Mouse (Mus musculus) midbrain, embryonic 14.5 days (tissue): ENCODE measurements around the gene Tnk2. TPM values are rescaled to one million over a fixed set of nuclear protein-coding genes. Genes with fewer than 3 reads are reported as not detected.

Source experiments
- ATAC-seq: fragments of 200-750 bp; cut with Nextera tagmentation; 2 replicates; pipeline ENCODE4 v1.8.0; 2017; ENCODE audit warnings: moderate number of reproducible peaks, moderate library complexity; ENCODE audit not compliant: low FRiP score, low TSS enrichment
- DNase-seq: peaks from one replicate; pipeline ENCODE4 v3.0.0-alpha.2; 2015
- H3K27ac ChIP-seq: fragments of 300-500 bp; sonication (generic); replicated peaks from 2 replicates; pipeline ENCODE4 v1.5.1; 2014; ENCODE audit warnings: mild to moderate bottlenecking, low read depth, low read length, moderate library complexity
- H3K27me3 ChIP-seq: fragments of 300-500 bp; sonication (generic); 2 replicates; pipeline ENCODE4 v1.6.1; 2014; ENCODE audit warnings: low read length, control low read depth, mixed read lengths; ENCODE audit not compliant: control insufficient read depth, insufficient read depth
- H3K36me3 ChIP-seq: fragments of 300-500 bp; sonication (generic); 2 replicates; pipeline ENCODE4 v1.6.1; 2014; ENCODE audit warnings: low read length, control low read depth; ENCODE audit not compliant: control insufficient read depth, insufficient read depth
- H3K4me1 ChIP-seq: fragments of 300-500 bp; sonication (generic); 2 replicates; pipeline ENCODE4 v1.6.1; 2014; ENCODE audit warnings: mild to moderate bottlenecking, antibody characterized with exemption, low read length, control low read depth; ENCODE audit not compliant: control insufficient read depth, insufficient read depth
- H3K4me2 ChIP-seq: fragments of 300-500 bp; sonication (generic); 2 replicates; pipeline ENCODE4 v1.6.1; 2014; ENCODE audit warnings: mild to moderate bottlenecking, low read length, moderate library complexity
- H3K4me3 ChIP-seq: fragments of 300-500 bp; sonication (generic); replicated peaks from 2 replicates; pipeline ENCODE4 v1.5.1; 2014; ENCODE audit warnings: low read depth, low read length
- H3K9ac ChIP-seq: fragments of 300-500 bp; sonication (generic); replicated peaks from 2 replicates; pipeline ENCODE4 v1.6.1; 2014; ENCODE audit warnings: mild to moderate bottlenecking, low read length, moderate library complexity
- H3K9me3 ChIP-seq: fragments of 300-500 bp; sonication (generic); 2 replicates; pipeline ENCODE4 v1.6.1; 2016; ENCODE audit warnings: low read length, control low read depth, mixed read lengths; ENCODE audit not compliant: control insufficient read depth
- WGBS: fragments of 180-500 bp; shearing (Covaris S2); extraction: QIAGEN DNeasy Blood & Tissue Kit; methylation state at CpG from one replicate; pipeline ENCODE4 v1.1.7; 2014; 5-methylcytosine and 5-hydroxymethylcytosine counted together
- polyA plus RNA-seq: library from polyadenylated mRNA; unstranded; fragments of >200 nt; fragmentation: Nextera tagmentation; extraction: Ambion mirVana; gene quantifications from 2 replicates; pipeline ENCODE4 v1.2.1, GENCODE M21; 2014

Gene Tnk2
- polyA plus RNA-seq, 1 experiment from 2014 or later = 17.6 TPM

GRCm38 (mm10) chr16:32713556-32713955 is 69.9 kb downstream of the Tnk2 start:
- ATAC-seq = no peak
- Histone ChIP-seq H3K4me2 (no peak overlapping the region), H3K4me1 (no peaks in the 10 kb centered on the region), H3K36me3 (no peaks in the 10 kb centered on the region), H3K9ac (no peak overlapping the region), H3K27ac (no peak overlapping the region), H3K9me3 (no peaks in the 10 kb centered on the region), H3K27me3 (no peaks in the 10 kb centered on the region), H3K4me3 (no peak overlapping the region)
- WGBS = 66% methylated on average over 6 of the region's 6 CpGs
- DNase-seq = no peak

DNA sequence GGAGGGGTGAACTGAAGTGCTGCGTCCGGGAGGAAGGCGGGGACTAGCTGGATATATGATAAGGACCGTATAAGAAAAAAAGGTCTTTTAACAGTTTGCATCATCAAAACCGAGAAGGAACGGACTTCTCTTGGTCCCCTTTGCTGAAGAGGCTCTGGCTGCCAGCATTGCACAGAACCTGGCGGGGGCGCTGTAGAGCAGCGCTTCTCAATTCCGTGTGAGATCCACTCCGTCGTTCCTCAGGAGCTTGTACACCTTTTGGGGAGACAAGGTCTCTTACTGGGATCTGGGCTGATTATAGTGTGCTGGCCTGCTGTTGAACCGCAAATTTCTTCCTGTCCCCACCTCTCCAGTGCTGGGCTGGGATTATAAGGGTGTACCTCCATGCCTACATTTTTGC is 71.7 kb downstream of the Tnk2 start:
- no peak overlapping the region for H3K27ac ChIP-seq
- WGBS = 27% methylated on average over 13 of the region's 13 CpGs
- no peaks in the 10 kb centered on the region for H3K9me3 ChIP-seq
- ATAC-seq = no peak
- DNase-seq = peak; percentile 55
- no peaks in the 10 kb centered on the region for H3K36me3 ChIP-seq
- H3K4me2 ChIP-seq = no peak overlapping the region
- no peak overlapping the region for H3K4me3 ChIP-seq
- H3K27me3 ChIP-seq = no peaks in the 10 kb centered on the region
- no peaks in the 10 kb centered on the region for H3K4me1 ChIP-seq
- no peak overlapping the region for H3K9ac ChIP-seq

- ATAC-seq (no peak), DNase-seq (no peak)
- Histone ChIP-seq H3K9ac (no peak overlapping the region), H3K9me3 (no peaks in the 10 kb centered on the region), H3K27ac (no peak overlapping the region), H3K4me2 (no peak overlapping the region), H3K36me3 (no peaks in the 10 kb centered on the region), H3K27me3 (no peaks in the 10 kb centered on the region), H3K4me1 (no peaks in the 10 kb centered on the region), H3K4me3 (no peak overlapping the region)
- WGBS = 92% methylated on average over 7 of the region's 7 CpGs
Measured at GRCm38 (mm10) chr16:32723163-32723562, 79.5 kb downstream of the Tnk2 start.

- Histone ChIP-seq H3K36me3 (no peaks in the 10 kb centered on the region), H3K9ac (no peak overlapping the region), H3K4me3 (no peak overlapping the region), H3K4me1 (no peaks in the 10 kb centered on the region), H3K4me2 (no peak overlapping the region), H3K27ac (no peak overlapping the region), H3K27me3 (no peaks in the 10 kb centered on the region), H3K9me3 (no peaks in the 10 kb centered on the region)
- DNase-seq = no peak
- 80% methylated on average over 4 of the region's 4 CpGs for WGBS
- no peak for ATAC-seq
Measured at GRCm38 (mm10) chr16:32723767-32724166, 80.1 kb downstream of the Tnk2 start.

DNA sequence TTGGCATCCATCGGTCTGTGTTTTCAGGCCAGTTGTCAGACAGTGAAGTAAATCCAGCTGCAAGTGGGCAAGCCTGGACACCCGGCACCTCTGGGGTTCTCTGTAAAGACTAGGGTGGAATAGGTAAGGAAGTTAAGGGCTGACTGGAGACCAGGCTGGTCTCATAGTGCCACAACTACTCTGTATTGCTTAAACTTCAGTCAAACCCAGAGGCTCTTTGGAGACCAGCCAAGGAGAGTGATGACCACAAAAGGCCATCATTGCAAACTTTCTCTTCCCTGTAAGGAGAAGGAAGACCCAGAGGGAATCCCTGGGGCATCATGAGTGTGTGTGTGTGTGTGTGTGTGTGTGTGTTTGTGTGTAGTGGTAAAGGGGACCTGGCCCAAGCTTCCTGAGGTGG is 80.6 kb downstream of the Tnk2 start:
- Histone ChIP-seq H3K36me3 (no peaks in the 10 kb centered on the region), H3K4me2 (no peak overlapping the region), H3K27ac (no peak overlapping the region), H3K4me3 (no peak overlapping the region), H3K27me3 (no peaks in the 10 kb centered on the region), H3K9me3 (no peaks in the 10 kb centered on the region), H3K4me1 (no peaks in the 10 kb centered on the region), H3K9ac (no peak overlapping the region)
- WGBS = 81% methylated on average over 2 of the region's 2 CpGs
- DNase-seq (no peak), ATAC-seq (no peak)

DNA sequence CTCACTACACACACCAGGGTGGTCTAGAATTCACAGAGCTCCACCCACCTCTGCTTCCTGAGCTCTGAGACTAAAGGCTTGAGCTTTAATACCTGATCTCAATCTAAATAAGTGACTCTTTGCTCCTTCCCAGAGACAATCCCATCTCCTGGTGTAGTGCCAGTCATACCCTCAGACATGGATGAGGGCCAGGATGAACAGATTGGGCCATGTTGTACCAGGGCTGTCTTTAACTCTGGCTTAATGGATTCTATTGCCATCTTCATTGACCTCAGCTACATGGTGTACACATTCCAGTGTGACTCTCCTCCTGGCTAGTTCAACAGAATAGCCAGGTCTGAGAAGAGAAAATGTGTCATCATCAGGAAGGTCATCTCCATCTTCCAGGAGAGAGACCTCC is 82.8 kb downstream of the Tnk2 start:
- Histone ChIP-seq H3K4me3 (no peak overlapping the region), H3K9ac (no peak overlapping the region), H3K4me2 (no peak overlapping the region), H3K27me3 (no peaks in the 10 kb centered on the region), H3K36me3 (no peaks in the 10 kb centered on the region), H3K27ac (no peak overlapping the region), H3K4me1 (no peaks in the 10 kb centered on the region), H3K9me3 (no peaks in the 10 kb centered on the region)
- no peak for DNase-seq
- no peak for ATAC-seq

GRCm38 (mm10) chr16:32728240-32728639 is 84.6 kb downstream of the Tnk2 start:
- no peaks in the 10 kb centered on the region for H3K9me3 ChIP-seq
- no peak for ATAC-seq
- H3K9ac ChIP-seq = no peak overlapping the region
- no peak overlapping the region for H3K4me2 ChIP-seq
- no peaks in the 10 kb centered on the region for H3K27me3 ChIP-seq
- H3K36me3 ChIP-seq = no peaks in the 10 kb centered on the region
- H3K27ac ChIP-seq = no peak overlapping the region
- no peak overlapping the region for H3K4me3 ChIP-seq
- DNase-seq = no peak
- no peaks in the 10 kb centered on the region for H3K4me1 ChIP-seq

DNA sequence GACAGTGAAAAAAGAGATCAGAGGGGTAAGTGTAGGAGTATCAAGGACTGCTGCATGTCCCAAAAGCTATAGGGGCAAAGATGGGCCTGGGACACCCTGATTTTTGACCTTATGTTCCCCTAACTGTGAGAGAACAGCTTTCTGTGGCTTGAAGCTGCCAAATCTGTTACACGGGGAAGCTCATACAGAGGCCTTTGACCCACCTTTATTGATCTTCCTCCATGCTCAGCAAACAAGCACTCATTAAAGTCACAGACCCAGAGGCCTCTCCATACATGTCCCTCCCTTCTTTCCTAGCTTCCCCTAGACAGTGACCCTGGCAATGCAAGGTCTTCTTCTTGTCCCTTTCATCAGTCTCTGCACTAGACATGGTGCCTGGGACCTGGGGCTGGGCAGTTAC is 85.1 kb downstream of the Tnk2 start:
- WGBS = 77% methylated on average over 1 of the region's 1 CpGs

More for the DNA sequence above, 85.1 kb downstream of the Tnk2 start:
- no peaks in the 10 kb centered on the region for H3K27me3 ChIP-seq
- H3K4me3 ChIP-seq = no peak overlapping the region
- DNase-seq = no peak
- no peak for ATAC-seq
- H3K9ac ChIP-seq = no peak overlapping the region
- no peak overlapping the region for H3K4me2 ChIP-seq
- H3K27ac ChIP-seq = no peak overlapping the region
- H3K9me3 ChIP-seq = no peaks in the 10 kb centered on the region
- no peaks in the 10 kb centered on the region for H3K4me1 ChIP-seq
- H3K36me3 ChIP-seq = no peaks in the 10 kb centered on the region
